Mouse (Mus musculus) C2C12 (cell line): ENCODE results near the gene Ssx2ip.

Source experiments
- CTCF ChIP-seq: IDR thresholded peaks from one replicate; pipeline ENCODE4 v1.5.1; 2011; ENCODE audit not compliant: control insufficient read depth, insufficient read depth, insufficient read length
- FOSL1 ChIP-seq: IDR thresholded peaks from one replicate; pipeline ENCODE4 v1.8.0; 2011; ENCODE audit warnings: mild to moderate bottlenecking, low read length; ENCODE audit not compliant: poor library complexity, insufficient read depth, severe bottlenecking
- MYOG ChIP-seq: IDR thresholded peaks from one replicate; pipeline ENCODE4 v1.6.1; 2011; ENCODE audit not compliant: control insufficient read depth, insufficient read length; ENCODE audit errors: extremely low read depth
- USF1 ChIP-seq: IDR thresholded peaks from one replicate; pipeline ENCODE4 v1.6.1; 2011; ENCODE audit warnings: low read depth, mild to moderate bottlenecking, control low read depth, moderate library complexity

GRCm38 (mm10) chr3:146399203-146399602 is 5.2 kb upstream of the Ssx2ip start:
- TF ChIP-seq CTCF (no peak), USF1 (no peak), MYOG (no peak), FOSL1 (no peak)
